Mouse (Mus musculus) bone marrow, adult 2 months (tissue): ENCODE data around the gene Dock6.

Source experiments
- CTCF ChIP-seq: fragments of 200-500 bp; IDR thresholded peaks from 2 replicates; pipeline ENCODE4 v1.5.1; 2011; ENCODE audit warnings: low read length, control low read depth; ENCODE audit not compliant: control insufficient read depth, insufficient read depth
- POLR2A ChIP-seq: fragments of 200-500 bp; IDR thresholded peaks from 2 replicates; pipeline ENCODE4 v1.6.1; 2011; ENCODE audit warnings: low read depth, mild to moderate bottlenecking, control low read depth, low read length, borderline replicate concordance; ENCODE audit not compliant: control insufficient read depth

DNA sequence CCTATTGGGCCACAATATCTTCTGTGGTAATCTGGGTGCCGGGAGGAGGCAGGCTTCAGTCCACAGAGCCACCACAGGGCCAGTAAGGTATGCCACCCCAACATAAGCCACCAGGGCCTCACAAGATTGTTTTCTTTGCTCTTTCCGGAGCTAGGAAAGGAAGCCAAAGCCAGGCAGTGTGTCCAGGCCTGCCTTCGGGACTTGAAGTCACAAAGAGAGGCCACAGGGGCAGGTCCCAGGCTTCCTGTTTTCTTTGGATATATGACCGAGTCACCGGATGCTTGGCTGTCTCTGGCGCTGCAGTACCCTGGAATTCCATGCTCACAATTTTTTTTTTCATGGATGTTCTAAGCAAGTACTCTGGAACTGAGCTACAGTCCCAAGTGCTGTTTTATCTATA, 5.6 kb upstream of the Dock6 start:
- TF ChIP-seq CTCF: no peak
- no peak for TF ChIP-seq POLR2A
